Mouse (Mus musculus) urinary bladder, postnatal 36 days (tissue): ENCODE data around the gene Adgrb2.

Experiments used
- DNase-seq, 2 experiments: peaks; one replicate each; pipeline ENCODE4 v3.0.0; 2022; ENCODE audit warnings: low spot score in 2 of 2, mixed read lengths in 1 of 2

Adgrb2 gene

GRCm38 (mm10) chr4:130071758-130072157 is 87.1 kb downstream of the Adgrb2 start:
- no peak for DNase-seq
